Mouse (Mus musculus): ENCODE results near the gene Cldn7.

The Cldn7 gene

DNA sequence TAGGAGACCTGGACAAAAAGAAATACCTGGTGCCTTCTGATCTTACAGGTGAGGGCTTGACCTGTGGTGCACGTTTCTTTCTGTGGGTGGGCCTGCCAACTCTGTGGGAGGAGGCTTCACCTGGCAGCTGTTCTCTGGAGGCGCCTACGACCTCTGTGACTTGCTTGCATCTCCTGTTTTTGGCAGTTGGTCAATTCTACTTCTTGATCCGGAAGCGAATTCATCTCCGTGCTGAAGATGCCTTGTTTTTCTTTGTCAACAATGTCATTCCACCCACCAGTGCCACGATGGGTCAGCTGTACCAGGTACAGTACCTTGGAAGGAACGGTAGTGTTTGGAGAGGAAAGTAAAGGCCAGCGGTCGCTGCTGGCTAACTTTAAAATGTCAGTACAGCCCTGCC, 27.8 kb downstream of the Cldn7 start:
- DNase-seq: peak in 1 of 2 experiments; percentile 18

GRCm38 (mm10) chr11:69992932-69993331, 28.4 kb downstream of the Cldn7 start:
- no peak for DNase-seq

GRCm38 (mm10) chr11:69994401-69995090, 30.0 kb downstream of the Cldn7 start:
- DNase-seq: peak in 1 of 2 experiments; percentile 19

DNA sequence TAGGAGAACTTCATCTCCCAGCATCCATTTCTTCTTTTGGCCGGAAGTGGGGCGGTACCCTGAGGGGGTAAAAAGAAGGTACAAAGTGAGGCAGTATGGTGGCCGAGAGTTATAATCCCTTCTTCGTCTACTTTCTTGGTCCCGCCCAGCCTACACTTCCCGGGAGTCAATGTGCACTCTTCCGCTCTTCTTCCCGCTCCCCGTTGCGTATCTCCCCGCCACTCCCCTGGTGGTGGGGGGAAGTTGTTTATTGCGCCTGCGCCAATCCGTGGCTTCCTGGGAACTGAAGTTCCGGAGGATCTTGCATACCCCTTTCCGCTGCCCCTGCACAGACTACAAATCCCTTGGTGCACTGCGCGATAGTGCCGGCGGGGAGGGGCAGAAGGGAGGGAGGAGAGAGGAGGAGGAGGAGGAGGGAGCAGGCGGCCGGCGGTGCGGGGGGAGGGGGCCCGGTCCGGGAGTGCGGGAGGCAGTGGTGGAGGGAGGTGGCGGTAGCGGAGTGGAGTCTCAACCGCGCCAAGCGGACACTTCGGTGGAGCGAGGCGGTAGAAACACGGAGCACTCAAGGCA, 30.9 kb downstream of the Cldn7 start, which contains the start of gene Phf23:
Gene Phf23 (plus strand): TSS at position 387 of the 570 bp plus-strand sequence.
- DNase-seq: peak; percentile 98 to 99

DNA sequence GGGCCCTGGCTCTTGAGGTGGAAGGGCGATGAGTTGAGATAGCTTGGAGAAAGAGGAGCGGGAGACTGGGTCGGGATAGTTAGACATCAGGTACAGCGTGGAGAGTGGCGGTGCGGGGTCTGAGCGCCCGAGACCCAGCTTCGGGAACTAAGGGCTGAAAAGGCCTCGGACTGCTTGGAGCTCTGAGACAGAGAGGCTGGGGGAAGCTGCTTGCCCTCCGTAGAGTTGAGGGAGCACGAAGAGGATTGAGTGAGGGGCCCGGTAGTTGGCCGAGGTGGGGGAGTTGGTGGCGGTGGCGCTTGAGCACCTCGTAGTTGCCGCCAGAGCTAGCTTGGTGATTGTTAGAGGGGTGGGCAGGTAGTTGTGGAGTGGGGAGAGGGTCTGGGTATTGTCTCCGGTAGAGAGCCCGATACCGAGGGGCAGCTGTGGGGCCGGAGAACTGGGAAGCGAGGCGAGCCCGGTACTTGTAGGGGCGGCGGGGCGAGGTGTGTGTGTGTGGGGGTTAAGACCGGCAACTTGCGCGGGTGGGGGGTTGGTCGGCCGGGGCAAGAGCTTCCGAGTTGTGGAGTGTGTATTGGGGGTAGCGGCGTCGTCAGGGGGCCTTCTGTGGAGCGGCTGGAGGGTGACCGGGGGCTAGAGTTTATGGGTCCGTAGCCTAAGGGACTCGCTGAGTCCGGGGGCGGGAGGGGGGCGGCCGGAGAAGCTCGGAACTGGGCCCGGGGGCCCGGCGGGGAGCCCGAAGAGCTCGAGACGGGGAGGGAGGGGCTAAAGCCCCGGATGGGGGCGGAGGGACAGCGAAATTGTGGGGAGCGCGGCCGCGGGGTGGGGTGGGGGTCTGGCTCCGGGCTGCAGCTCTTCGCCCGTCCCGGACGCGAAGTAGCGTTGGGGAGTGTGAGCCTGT, 31.8 kb downstream of the Cldn7 start:
- DNase-seq: peak; percentile 54 to 64

- DNase-seq: peak; percentile 82 to 87
These were observed 32.5 kb downstream of the Cldn7 start for GRCm38 (mm10) chr11:69997070-69997509.

- peak in 1 of 2 experiments; percentile 39 for DNase-seq
These were observed 34.2 kb downstream of the Cldn7 start for GRCm38 (mm10) chr11:69998567-69999491.

GRCm38 (mm10) chr11:69999666-70000065, 35.1 kb downstream of the Cldn7 start:
- no peak for DNase-seq

DNA sequence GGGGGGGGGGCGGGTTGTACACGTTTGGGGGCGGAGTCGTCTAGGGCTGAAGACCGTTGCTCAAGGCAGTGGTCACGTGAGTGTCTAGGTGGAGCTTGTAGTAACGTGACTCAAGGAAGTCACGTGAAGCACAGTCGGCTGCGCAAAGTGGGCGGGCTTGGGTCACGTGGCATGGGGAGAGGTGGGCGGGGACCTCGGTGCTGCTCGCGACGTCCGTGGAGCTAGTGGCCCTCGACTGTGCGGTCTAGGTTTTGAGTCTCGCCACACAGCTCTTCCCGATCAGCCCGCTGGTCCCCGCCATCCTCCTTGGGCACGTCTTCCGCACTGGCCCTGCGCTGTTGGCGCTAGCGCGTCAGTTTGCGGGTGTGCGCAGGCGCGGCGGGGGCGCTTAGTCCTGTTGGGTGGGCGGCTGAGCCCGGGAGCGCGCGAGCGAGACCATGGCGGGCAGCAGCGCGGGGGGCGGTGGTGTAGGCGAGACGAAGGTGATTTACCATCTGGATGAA, 35.9 kb downstream of the Cldn7 start, which contains the start of gene Dvl2:
Gene Dvl2 (plus strand): TSS at position 200 of the 503 bp plus-strand sequence.
- peak; percentile 85 to 89 for DNase-seq

DNA sequence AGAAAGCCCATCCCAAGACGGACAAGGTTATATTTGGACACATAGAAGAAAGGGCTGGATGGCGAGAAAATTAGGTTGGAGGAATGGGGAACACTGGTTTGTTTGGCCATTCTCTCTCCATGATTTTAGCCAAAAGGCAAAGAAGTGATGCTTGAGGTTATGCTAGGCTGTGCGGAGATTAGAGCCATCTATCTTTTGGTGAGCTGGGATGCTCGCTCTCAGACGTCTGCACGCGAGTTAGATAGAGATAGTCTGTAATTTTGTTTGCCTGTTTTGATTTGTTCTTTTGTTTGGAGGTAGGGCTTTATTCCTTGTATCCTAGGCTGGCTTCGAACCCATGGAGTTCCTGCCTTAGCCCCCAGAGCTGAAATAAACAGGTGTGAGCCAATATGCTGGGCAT, 36.6 kb downstream of the Cldn7 start:
- DNase-seq: no peak

DNA sequence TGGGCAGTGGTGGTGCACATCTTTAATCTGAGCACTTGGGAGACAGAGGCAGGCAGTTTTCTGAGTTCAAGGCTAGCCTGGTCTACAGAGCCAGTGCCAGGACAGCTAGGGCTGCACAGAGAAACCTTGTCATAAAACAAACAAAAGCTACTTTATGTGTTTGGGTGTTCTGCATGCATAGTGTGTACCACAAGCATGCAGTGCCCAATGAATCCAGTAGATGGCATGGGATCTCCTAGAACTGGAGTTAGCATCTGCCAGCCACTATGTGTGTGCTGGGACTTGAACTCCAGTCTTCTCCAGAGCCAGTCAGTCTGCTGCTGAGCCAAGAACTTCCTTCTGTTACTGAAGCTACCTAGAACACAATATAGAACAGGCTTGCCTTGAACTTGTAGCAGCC, 37.3 kb downstream of the Cldn7 start:
- DNase-seq: no peak

GRCm38 (mm10) chr11:70002471-70002870, 37.9 kb downstream of the Cldn7 start:
- DNase-seq: no peak

DNA sequence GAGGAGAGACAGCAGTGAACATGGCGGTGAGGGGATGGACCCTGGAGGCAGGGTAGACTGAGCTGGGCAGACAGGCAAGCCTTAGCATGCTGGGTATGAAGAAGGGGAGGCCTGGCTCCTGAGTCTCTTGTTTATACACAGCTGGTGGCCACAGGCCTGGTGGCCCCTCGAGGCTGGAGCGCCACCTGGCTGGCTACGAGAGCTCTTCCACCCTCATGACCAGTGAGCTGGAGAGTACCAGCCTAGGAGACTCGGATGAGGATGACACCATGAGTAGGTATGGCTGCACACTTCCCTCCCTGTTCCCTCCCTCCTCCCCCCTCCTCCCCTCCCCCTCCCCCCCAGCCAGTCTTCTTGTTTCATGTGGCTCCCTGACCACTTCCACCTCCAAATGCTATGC, 40.9 kb downstream of the Cldn7 start:
- DNase-seq: peak in 1 of 2 experiments; percentile 31

GRCm38 (mm10) chr11:70010033-70010432, 45.5 kb downstream of the Cldn7 start:
- DNase-seq: no peak

GRCm38 (mm10) chr11:70010548-70010947, 46.0 kb downstream of the Cldn7 start:
- no peak for DNase-seq

DNA sequence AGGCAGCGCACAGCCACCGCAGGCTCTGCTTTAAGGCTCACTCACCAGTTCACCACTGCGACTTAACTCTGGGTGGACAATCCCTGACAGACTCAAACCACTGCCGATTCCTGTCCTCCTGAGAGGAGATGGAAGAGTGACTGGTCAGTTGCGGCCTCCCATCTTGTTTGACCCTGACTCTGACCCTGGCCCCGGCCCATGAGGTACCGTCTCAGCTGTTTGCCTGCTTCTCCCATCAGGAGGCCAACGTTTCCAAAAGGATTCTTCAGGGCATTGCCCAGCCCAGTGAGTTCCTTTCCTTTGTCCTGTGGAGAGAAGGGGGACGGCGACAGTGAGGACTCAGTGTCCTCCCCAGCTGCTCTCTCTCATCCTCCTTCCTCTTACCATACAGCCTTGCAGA, 46.4 kb downstream of the Cldn7 start:
- DNase-seq: no peak

DNA sequence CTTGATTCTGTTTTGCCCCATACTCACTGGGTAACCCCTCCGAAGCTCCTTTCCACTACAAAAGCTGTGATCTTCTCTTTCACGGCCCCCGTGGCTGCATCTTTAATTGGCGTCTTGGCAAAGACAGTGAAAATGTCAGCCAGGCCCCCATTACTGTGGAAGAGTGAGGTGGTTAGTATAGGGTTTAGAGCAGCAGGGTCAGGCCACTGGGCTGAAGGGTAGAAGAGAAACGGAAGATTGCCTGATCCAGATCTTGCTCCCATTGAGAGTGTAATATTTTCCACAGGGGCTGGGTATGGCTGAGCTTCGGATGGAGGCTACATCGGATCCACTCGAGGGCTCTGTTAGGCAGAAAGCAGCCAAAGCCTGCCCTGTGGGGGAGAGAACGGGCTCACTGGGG, 48.4 kb downstream of the Cldn7 start:
- DNase-seq: no peak

DNA sequence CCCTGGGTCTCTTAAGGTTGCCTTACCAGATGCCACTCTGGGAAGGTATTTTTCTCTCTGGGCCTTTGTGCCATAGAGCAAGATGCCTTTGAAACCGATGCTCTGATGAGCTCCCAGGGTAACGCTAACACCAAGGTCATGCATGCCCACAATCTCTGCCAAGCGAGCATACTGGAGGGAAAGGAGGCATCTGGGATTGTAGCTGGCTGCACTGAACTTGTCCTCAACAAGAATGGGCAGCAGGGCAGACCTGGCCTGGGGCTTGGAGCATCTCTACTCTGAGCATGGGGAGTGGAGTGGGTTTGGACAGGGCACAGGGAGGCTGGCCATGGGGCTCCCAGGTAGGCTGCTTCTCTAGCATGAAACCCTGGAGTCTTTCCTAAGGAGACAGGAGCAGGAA, 48.8 kb downstream of the Cldn7 start:
- DNase-seq: no peak

DNA sequence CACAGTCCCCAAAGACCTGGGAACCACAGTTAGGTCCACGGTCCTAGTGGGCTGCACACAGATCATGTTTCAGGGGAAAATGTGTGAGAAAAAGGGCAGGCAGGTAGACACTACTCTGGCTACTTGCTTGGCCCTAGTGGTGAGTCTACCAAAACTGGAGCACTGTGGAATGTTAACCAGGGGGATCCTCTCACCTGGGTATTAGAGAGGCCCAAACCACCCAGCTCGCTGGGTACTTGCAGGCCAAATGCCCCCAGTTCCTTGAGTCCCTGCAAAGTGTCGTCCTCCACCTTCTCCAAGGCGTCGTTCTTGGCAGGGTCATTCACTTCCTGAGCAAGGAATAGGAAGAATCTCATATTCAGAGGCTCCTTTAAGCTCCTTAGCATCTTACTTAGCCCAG, 49.5 kb downstream of the Cldn7 start:
- no peak for DNase-seq

DNA sequence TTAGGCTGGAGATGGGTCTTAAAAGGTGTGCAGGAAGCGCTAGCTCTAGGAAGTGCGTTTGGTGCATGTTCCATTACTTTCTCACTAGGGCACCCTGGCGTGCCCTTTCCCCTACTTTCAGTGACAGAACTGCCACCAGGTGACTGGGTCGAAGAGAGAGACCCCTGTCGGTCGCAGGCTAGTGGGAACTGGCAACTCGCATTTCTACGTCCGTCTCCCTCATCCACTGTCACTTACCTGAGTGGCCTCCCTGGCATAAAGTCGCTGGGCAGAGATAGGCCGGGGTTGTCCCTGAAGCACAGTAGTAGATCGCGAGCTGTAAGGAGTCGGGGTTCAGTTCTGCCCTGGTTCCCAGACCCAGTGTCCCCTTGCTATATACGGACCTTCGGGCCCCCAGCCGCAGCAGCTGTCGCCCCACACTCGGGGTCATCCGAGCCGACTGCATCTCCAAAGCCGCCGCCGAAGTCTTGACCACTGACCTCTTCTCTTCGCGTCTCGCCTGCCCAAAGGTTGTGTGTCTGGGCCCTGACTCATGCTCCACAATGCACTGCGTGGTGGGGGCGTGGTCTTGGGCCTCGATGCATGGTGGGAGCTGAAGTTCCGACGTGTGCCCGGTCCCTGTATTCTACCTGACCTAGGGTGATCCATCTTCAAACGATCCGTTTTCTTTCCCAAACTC, 50.4 kb downstream of the Cldn7 start, which contains the start of gene Acadvl:
Gene Acadvl (minus strand): TSS at position 532 of the 679 bp plus-strand sequence.
- DNase-seq: peak; percentile 76 to 82

DNA sequence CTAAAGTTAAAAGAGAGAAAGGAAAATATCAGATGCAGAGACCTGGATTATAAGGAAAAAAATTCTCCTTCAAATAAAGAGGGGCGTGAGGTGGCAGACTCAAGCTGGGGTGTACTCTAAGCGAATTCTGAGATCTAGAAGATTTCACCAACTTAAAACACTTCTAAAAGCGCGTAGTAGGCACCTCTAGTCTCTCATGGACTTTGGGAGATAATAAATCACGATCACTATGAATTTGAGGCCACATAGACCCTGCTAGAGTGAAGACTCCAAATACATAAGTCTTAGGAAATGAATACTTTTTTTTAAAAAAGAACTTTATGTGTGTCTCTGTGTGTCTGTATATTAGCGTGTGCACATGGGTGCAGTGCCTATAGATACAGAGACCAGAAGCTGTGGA, 51.1 kb downstream of the Cldn7 start:
- DNase-seq: no peak
